Mouse (Mus musculus) forebrain, embryonic 11.5 days (tissue): ENCODE results near the gene Rnf187. TPM values are rescaled to one million over a fixed set of nuclear protein-coding genes. Genes with fewer than 3 reads are reported as not detected.

Experiments
- ATAC-seq: fragments of 200-750 bp; cut with Nextera tagmentation; replicated peaks from 2 replicates; pipeline ENCODE4 v1.8.0; 2017; ENCODE audit warnings: moderate TSS enrichment; ENCODE audit not compliant: low FRiP score
- DNase-seq: peaks from one replicate; pipeline ENCODE4 v3.0.0-alpha.2; 2017; ENCODE audit warnings: low spot score
- H3K27ac ChIP-seq: fragments of 300-500 bp; sonication (generic); 2 replicates; pipeline ENCODE4 v1.5.1; 2014; ENCODE audit warnings: low read depth, low read length
- H3K27me3 ChIP-seq: fragments of 300-500 bp; sonication (generic); 2 replicates; pipeline ENCODE4 v1.6.1; 2014; ENCODE audit warnings: mild to moderate bottlenecking, low read length, mixed read lengths; ENCODE audit not compliant: control insufficient read depth, insufficient read depth
- H3K36me3 ChIP-seq: fragments of 300-500 bp; sonication (generic); 2 replicates; pipeline ENCODE4 v1.6.1; 2014; ENCODE audit warnings: mild to moderate bottlenecking, low read length, moderate library complexity, mixed read lengths; ENCODE audit not compliant: control insufficient read depth, insufficient read depth
- H3K4me1 ChIP-seq: fragments of 300-500 bp; sonication (generic); replicated peaks from 2 replicates; pipeline ENCODE4 v1.6.1; 2014; ENCODE audit warnings: low read length, mixed read lengths; ENCODE audit not compliant: control insufficient read depth, insufficient read depth
- H3K4me2 ChIP-seq: fragments of 300-500 bp; sonication (generic); 2 replicates; pipeline ENCODE4 v1.6.1; 2014; ENCODE audit warnings: low read depth, mild to moderate bottlenecking, low read length, moderate library complexity, mixed read lengths; ENCODE audit not compliant: severe bottlenecking
- H3K4me3 ChIP-seq: fragments of 300-500 bp; sonication (generic); 2 replicates; pipeline ENCODE4 v1.5.1; 2014; ENCODE audit warnings: low read depth, low read length
- H3K9ac ChIP-seq: fragments of 300-500 bp; sonication (generic); 2 replicates; pipeline ENCODE4 v1.6.1; 2014; ENCODE audit warnings: low read length
- H3K9me3 ChIP-seq: fragments of 300-500 bp; sonication (generic); 2 replicates; pipeline ENCODE4 v1.6.1; 2016; ENCODE audit warnings: low read length, mixed read lengths; ENCODE audit not compliant: control insufficient read depth
- WGBS: fragments of 180-500 bp; shearing (Covaris S2); extraction: QIAGEN DNeasy Blood & Tissue Kit; methylation state at CpG from one replicate; pipeline ENCODE4 v1.1.7; 2014; 5-methylcytosine and 5-hydroxymethylcytosine counted together
- polyA plus RNA-seq: library from polyadenylated mRNA; unstranded; fragments of >200 nt; fragmentation: Nextera tagmentation; extraction: Ambion mirVana; gene quantifications from 2 replicates; pipeline ENCODE4 v1.2.1, GENCODE M21; 2014

Rnf187 gene
- polyA plus RNA-seq, 1 experiment from 2014 or later: 386 TPM

GRCm38 (mm10) chr11:58970831-58971530 is 32.3 kb upstream of the Rnf187 start:
- DNase-seq (peak; percentile 50), ATAC-seq (no peak)
- H3K9ac ChIP-seq: no peak overlapping the region
- H3K9me3 ChIP-seq: no peaks in the 10 kb centered on the region
- no peak overlapping the region for H3K4me2 ChIP-seq
- H3K27me3 ChIP-seq: no peaks in the 10 kb centered on the region
- H3K4me1 ChIP-seq: no peaks in the 10 kb centered on the region
- WGBS: 92% methylated on average over 21 of the region's 21 CpGs
- no peaks in the 10 kb centered on the region for H3K36me3 ChIP-seq
- no peak overlapping the region for H3K4me3 ChIP-seq
- no peak overlapping the region for H3K27ac ChIP-seq

GRCm38 (mm10) chr11:58969659-58970058 is 30.9 kb upstream of the Rnf187 start:
- ATAC-seq: no peak
- no peaks in the 10 kb centered on the region for H3K36me3 ChIP-seq
- H3K4me3 ChIP-seq: no peak overlapping the region
- no peak overlapping the region for H3K9ac ChIP-seq
- H3K4me1 ChIP-seq: no peaks in the 10 kb centered on the region; the same call in 1 of the 2 replicates
- H3K9me3 ChIP-seq: no peaks in the 10 kb centered on the region
- 86% methylated on average over 6 of the region's 6 CpGs for WGBS
- H3K27ac ChIP-seq: no peak overlapping the region
- no peak overlapping the region for H3K4me2 ChIP-seq
- no peak for DNase-seq
- H3K27me3 ChIP-seq: no peaks in the 10 kb centered on the region

GRCm38 (mm10) chr11:58969027-58969426 is 30.3 kb upstream of the Rnf187 start:
- Histone ChIP-seq H3K27me3 (no peaks in the 10 kb centered on the region), H3K36me3 (no peaks in the 10 kb centered on the region), H3K4me1 (no peaks in the 10 kb centered on the region; the same call in 1 of the 2 replicates), H3K27ac (no peak overlapping the region), H3K4me3 (no peak overlapping the region), H3K4me2 (no peak overlapping the region), H3K9ac (no peak overlapping the region), H3K9me3 (no peaks in the 10 kb centered on the region)
- DNase-seq (no peak), ATAC-seq (no peak)
- WGBS: 92% methylated on average over 8 of the region's 8 CpGs

- H3K27me3 ChIP-seq: no peaks in the 10 kb centered on the region
- 84% methylated on average over 7 of the region's 7 CpGs for WGBS
- no peak for ATAC-seq
- H3K4me2 ChIP-seq: no peak overlapping the region
- H3K4me1 ChIP-seq: no peaks in the 10 kb centered on the region; the same call in 1 of the 2 replicates
- H3K9me3 ChIP-seq: no peaks in the 10 kb centered on the region
- H3K36me3 ChIP-seq: no peaks in the 10 kb centered on the region
- no peak overlapping the region for H3K4me3 ChIP-seq
- no peak overlapping the region for H3K27ac ChIP-seq
- H3K9ac ChIP-seq: no peak overlapping the region
- peak; percentile 47 for DNase-seq
Observed at GRCm38 (mm10) chr11:58968551-58968950, 29.8 kb upstream of the Rnf187 start.

- ATAC-seq: no peak
- Histone ChIP-seq H3K36me3 (no peaks in the 10 kb centered on the region), H3K9ac (no peak overlapping the region), H3K9me3 (no peaks in the 10 kb centered on the region), H3K4me1 (no peaks in the 10 kb centered on the region; the same call in 1 of the 2 replicates), H3K4me2 (no peak overlapping the region), H3K27ac (no peak overlapping the region), H3K4me3 (no peak overlapping the region), H3K27me3 (no peaks in the 10 kb centered on the region)
- DNase-seq: no peak
- WGBS: 96% methylated on average over 1 of the region's 1 CpGs
Observed at GRCm38 (mm10) chr11:58967346-58967745, 28.6 kb upstream of the Rnf187 start.

- WGBS: 54% methylated on average over 12 of the region's 12 CpGs
- Histone ChIP-seq H3K9ac (no peak overlapping the region), H3K27ac (no peak overlapping the region), H3K27me3 (peaks cover 4% of the 10 kb centered on the region; the same call in 1 of the 2 replicates), H3K4me2 (no peak overlapping the region), H3K36me3 (no peaks in the 10 kb centered on the region), H3K9me3 (no peaks in the 10 kb centered on the region), H3K4me3 (no peak overlapping the region), H3K4me1 (no peaks in the 10 kb centered on the region; the same call in 1 of the 2 replicates)
- DNase-seq (no peak), ATAC-seq (no peak)
Observed at GRCm38 (mm10) chr11:58965001-58965760, 26.5 kb upstream of the Rnf187 start.

GRCm38 (mm10) chr11:58964216-58964615 is 25.5 kb upstream of the Rnf187 start:
- WGBS: 85% methylated on average over 7 of the region's 7 CpGs
- Histone ChIP-seq H3K27me3 (peaks cover 4% of the 10 kb centered on the region; the same call in 1 of the 2 replicates), H3K27ac (no peak overlapping the region), H3K9ac (no peak overlapping the region), H3K36me3 (no peaks in the 10 kb centered on the region), H3K4me3 (no peak overlapping the region), H3K4me1 (peaks cover 4% of the 10 kb centered on the region; the same call in 1 of the 2 replicates), H3K9me3 (no peaks in the 10 kb centered on the region), H3K4me2 (no peak overlapping the region)
- ATAC-seq (no peak), DNase-seq (no peak)

- Histone ChIP-seq H3K9ac (no peak overlapping the region), H3K27ac (no peak overlapping the region), H3K36me3 (no peaks in the 10 kb centered on the region), H3K9me3 (no peaks in the 10 kb centered on the region), H3K27me3 (peaks cover 4% of the 10 kb centered on the region; the same call in 1 of the 2 replicates), H3K4me2 (no peak overlapping the region), H3K4me3 (no peak overlapping the region), H3K4me1 (peaks cover 5% of the 10 kb centered on the region; the same call in 1 of the 2 replicates)
- ATAC-seq (no peak), DNase-seq (peak; percentile 60)
- 42% methylated on average over 17 of the region's 17 CpGs for WGBS
Observed at GRCm38 (mm10) chr11:58963543-58963942, 24.8 kb upstream of the Rnf187 start.
